Mouse (Mus musculus): ENCODE data around the gene Tnks2.

GRCm38 (mm10) chr19:36865905-36866304 is 31.9 kb downstream of the Tnks2 start:
- no peak for TF ChIP-seq POLR2A (IDR thresholded peaks at IDR 0.05; ENCODE audit: borderline replicate concordance, extremely low read depth, low read depth, low read length)
- TF ChIP-seq CTCF (IDR thresholded peaks at IDR 0.05; ENCODE audit: insufficient read depth, low read length): no peak

Measured in lung, adult 2 months (tissue).